Mouse (Mus musculus) CH12.LX (cell line): Measurements from ENCODE around the gene AA986860. TPM values are rescaled to one million over a fixed set of nuclear protein-coding genes. Genes with fewer than 3 reads are reported as not detected.

ENCODE experiments used
- DNase-seq: peaks from one replicate; pipeline ENCODE4 v3.0.0-alpha.2; 2013; ENCODE audit errors: extremely low read depth
- H3K27ac ChIP-seq: 2 replicates; pipeline ENCODE4 v1.5.1; 2012; ENCODE audit warnings: low read depth, mild to moderate bottlenecking, control low read depth, moderate library complexity; ENCODE audit not compliant: insufficient read depth
- H3K27me3 ChIP-seq: replicated peaks from 2 replicates; pipeline ENCODE3; 2012; ENCODE audit warnings: inconsistent platforms
- H3K36me3 ChIP-seq, 2 experiments: replicated peaks in 1 of 2; 2 replicates each; pipeline versions ENCODE3 to v1.6.1; 2012; ENCODE audit warnings: inconsistent platforms in 1 of 2, low read length in 1 of 2, mild to moderate bottlenecking in 1 of 2, mixed read lengths in 1 of 2, moderate library complexity in 1 of 2; ENCODE audit not compliant: control insufficient read depth in 1 of 2, insufficient read depth in 1 of 2
- H3K4me1 ChIP-seq, 2 experiments: 2 replicates each; pipeline ENCODE4 v1.6.1; 2012; ENCODE audit warnings: inconsistent platforms in 1 of 2, moderate library complexity in 1 of 2; ENCODE audit not compliant: insufficient read depth in 2 of 2, control insufficient read depth in 1 of 2
- H3K4me2 ChIP-seq: 2 replicates; pipeline ENCODE4 v1.6.1; 2012; ENCODE audit warnings: low read depth, mild to moderate bottlenecking, control low read depth; ENCODE audit not compliant: poor library complexity, insufficient read depth, severe bottlenecking
- H3K4me3 ChIP-seq, 3 experiments: fragments of 150-350 bp in 1 of 3; sonication (generic) in 1 of 3; replicated peaks in 1 of 3; 2 replicates each; pipeline versions ENCODE3 to v1.5.1; 2011 to 2012; ENCODE audit warnings: low read depth in 2 of 3, low read length in 2 of 3, mild to moderate bottlenecking in 2 of 3, moderate library complexity in 2 of 3, control low read depth in 1 of 3, improper control_type of control experiment in 1 of 3, inconsistent platforms in 1 of 3, mixed read lengths in 1 of 3; ENCODE audit not compliant: poor library complexity in 1 of 3
- H3K79me2 ChIP-seq: replicated peaks from 2 replicates; pipeline ENCODE4 v1.6.1; 2012; ENCODE audit warnings: mild to moderate bottlenecking, moderate library complexity; ENCODE audit not compliant: control insufficient read depth, poor library complexity, insufficient read depth, severe bottlenecking; ENCODE audit errors: extremely low read depth
- H3K9ac ChIP-seq: 2 replicates; pipeline ENCODE4 v1.6.1; 2012; ENCODE audit warnings: low read depth, mild to moderate bottlenecking, control low read depth, moderate library complexity; ENCODE audit not compliant: insufficient read depth
- H3K9me3 ChIP-seq: replicated peaks from 2 replicates; pipeline ENCODE3; 2012; ENCODE audit warnings: low read length, inconsistent platforms, mixed read lengths
- E2F4 ChIP-seq: IDR thresholded peaks from 2 replicates; pipeline ENCODE4 v1.6.1; 2011; ENCODE audit warnings: low read depth, low read length, improper control_type of control experiment; ENCODE audit not compliant: insufficient replicate concordance
- JUN ChIP-seq: IDR thresholded peaks from 2 replicates; pipeline ENCODE4 v1.6.1; 2011; ENCODE audit warnings: low read depth, mild to moderate bottlenecking, low read length, improper control_type of control experiment, moderate library complexity; ENCODE audit not compliant: insufficient read depth
- MAX ChIP-seq: IDR thresholded peaks from 2 replicates; pipeline ENCODE4 v1.6.1; 2011; ENCODE audit warnings: low read length, improper control_type of control experiment
- MXI1 ChIP-seq: IDR thresholded peaks from 2 replicates; pipeline ENCODE4 v1.6.1; 2011; ENCODE audit warnings: mild to moderate bottlenecking, low read depth, low read length, improper control_type of control experiment
- NELFE ChIP-seq: IDR thresholded peaks from 2 replicates; pipeline ENCODE4 v1.6.1; 2011; ENCODE audit warnings: low read depth, low read length, improper control_type of control experiment
- NRF1 ChIP-seq: IDR thresholded peaks from 2 replicates; pipeline ENCODE4 v1.6.1; 2014; ENCODE audit warnings: low read depth, mild to moderate bottlenecking, inconsistent platforms, low read length, improper control_type of control experiment, moderate library complexity
- SIN3A ChIP-seq: IDR thresholded peaks from 2 replicates; pipeline ENCODE4 v1.6.1; 2012; ENCODE audit warnings: low read length, improper control_type of control experiment, inconsistent platforms
- TCF12 ChIP-seq: IDR thresholded peaks from 2 replicates; pipeline ENCODE4 v1.6.1; 2014; ENCODE audit warnings: low read depth, mild to moderate bottlenecking, inconsistent platforms, low read length, improper control_type of control experiment
- USF1 ChIP-seq: IDR thresholded peaks from 2 replicates; pipeline ENCODE4 v1.6.1; 2014; ENCODE audit warnings: low read depth, mild to moderate bottlenecking, inconsistent platforms, low read length, improper control_type of control experiment
- ZMIZ1 ChIP-seq: IDR thresholded peaks from 2 replicates; pipeline ENCODE4 v1.6.1; 2012; ENCODE audit warnings: low read depth, mild to moderate bottlenecking, inconsistent platforms, low read length, improper control_type of control experiment
- dilution Hi-C: fragments of 300-500 bp; cut with MboI; formaldehyde crosslinking; loops from 2 replicates; pipeline ENCODE4 v1.14.3; 2020; ENCODE audit warnings: low sequenced_read_pairs; ENCODE audit not compliant: extremely low pct_unique_long_range_greater_than_20kb, extremely low pct_ligation_motif_present
- in situ Hi-C: fragments of 300-500 bp; cut with MboI; formaldehyde crosslinking; loops from 3 replicates; pipeline ENCODE4 v1.14.3; 2019; ENCODE audit warnings: low sequenced_read_pairs, low pct_ligation_motif_present, low pct_unique_long_range_greater_than_20kb, mixed read lengths
- polyA plus RNA-seq: library from polyadenylated mRNA; unstranded; fragments of >175 nt; gene quantifications from 2 replicates; pipeline ENCODE4 v1.2.1, GENCODE M21; 2012; ENCODE audit warnings: low read depth; ENCODE audit not compliant: insufficient read length
- total RNA-seq, 2 experiments: library from RNA; depleted of rRNA; stranded (reverse); fragments of 300-350 nt in 1 of 2; fragments of >200 nt in 1 of 2; gene quantifications; 2 replicates each; pipeline ENCODE4 v1.2.3; 2012 to 2014

The AA986860 gene
- total and polyA plus RNA-seq, 3 experiments, result 0.25 to 0.61 (median 0.28) TPM

DNA sequence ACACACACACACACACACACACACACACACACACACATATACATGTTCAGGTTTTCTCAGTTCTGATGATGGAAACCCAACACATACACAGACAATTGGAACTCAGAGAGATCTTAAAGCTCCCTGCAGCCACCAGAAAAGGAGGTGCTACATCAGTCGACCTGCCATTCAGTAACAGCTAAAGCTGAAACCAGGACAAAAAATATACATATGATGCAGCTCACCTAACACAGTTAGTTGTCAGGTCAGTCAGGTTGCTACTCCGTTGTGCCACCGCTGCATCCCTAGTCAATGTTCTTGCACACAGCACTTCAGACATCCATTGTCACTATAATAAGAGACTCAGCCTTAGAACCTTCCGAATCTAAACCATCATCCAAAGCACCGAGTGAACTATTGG, 13.2 kb downstream of the AA986860 start:
- Histone ChIP-seq H3K4me1 (peaks cover 5 to 19% of the 10 kb centered on the region in 2 experiments; a peak in 3 of 4 replicates), H3K9me3 (no peaks in the 10 kb centered on the region), H3K4me2 (no peak overlapping the region), H3K36me3 (no peaks in the 10 kb centered on the region), H3K27ac (no peak overlapping the region), H3K4me3 (no peak overlapping the region), H3K9ac (no peak overlapping the region), H3K79me2 (no peaks in the 10 kb centered on the region), H3K27me3 (no peaks in the 10 kb centered on the region)
- DNase-seq, result no peak
- dilution Hi-C loops, result no loop called here
- in situ Hi-C loops, result no loop called here
- TF ChIP-seq MXI1 (no peak), ZMIZ1 (no peak), E2F4 (no peak), TCF12 (no peak), NELFE (no peak), USF1 (no peak)

DNA sequence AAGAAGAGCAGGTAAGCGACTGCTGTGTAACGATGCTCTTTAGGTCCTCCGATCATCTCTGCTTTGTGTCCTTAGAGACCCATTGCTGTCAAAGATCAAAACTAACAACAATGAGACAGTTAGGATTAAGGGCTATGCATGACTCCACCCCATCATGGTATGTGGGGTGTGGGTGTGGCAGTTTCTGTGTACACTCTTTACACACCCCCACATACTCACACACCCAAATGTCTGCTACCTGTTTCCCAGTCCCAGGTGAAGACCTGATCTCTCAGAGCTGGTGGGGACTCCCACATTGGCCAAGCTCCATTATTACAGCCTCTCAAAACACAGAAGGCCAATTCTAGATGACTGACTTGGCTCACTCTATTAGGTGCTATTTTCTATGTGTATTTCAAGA, 13.8 kb downstream of the AA986860 start:
- H3K9ac ChIP-seq, result no peak overlapping the region
- dilution Hi-C loops (no loop called here), in situ Hi-C loops (no loop called here)
- H3K27me3 ChIP-seq, result no peaks in the 10 kb centered on the region
- TF ChIP-seq MXI1 (no peak), SIN3A (no peak), MAX (no peak)
- H3K27ac ChIP-seq, result no peak overlapping the region
- no peaks in the 10 kb centered on the region for H3K36me3 ChIP-seq
- H3K4me1 ChIP-seq, result peaks cover 3 to 13% of the 10 kb centered on the region in 2 experiments; a peak in 3 of 4 replicates
- DNase-seq, result no peak
- H3K9me3 ChIP-seq, result no peaks in the 10 kb centered on the region
- no peak overlapping the region for H3K4me3 ChIP-seq
- no peaks in the 10 kb centered on the region for H3K79me2 ChIP-seq
- no peak overlapping the region for H3K4me2 ChIP-seq

DNA sequence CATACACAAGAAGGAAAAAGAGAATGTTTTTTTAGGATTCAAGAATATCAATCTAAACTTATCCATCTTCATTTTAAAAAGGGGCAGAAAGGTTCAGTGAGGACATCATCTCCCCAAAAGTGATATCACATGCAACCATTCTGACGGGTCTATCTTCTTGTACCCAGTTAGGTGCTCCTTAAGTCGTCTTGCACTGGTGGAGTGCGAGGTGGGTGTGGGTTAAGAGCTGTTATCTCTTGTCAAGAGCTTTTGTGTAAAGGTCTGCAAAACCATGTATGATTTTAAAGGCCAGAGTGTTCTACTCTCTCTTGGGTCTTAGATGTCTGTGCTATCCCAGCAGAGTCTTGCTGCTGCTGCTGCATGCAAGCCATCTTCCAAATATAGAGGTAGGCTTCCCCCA, 15.0 kb downstream of the AA986860 start:
- no peaks in the 10 kb centered on the region for H3K36me3 ChIP-seq
- TF ChIP-seq NRF1 (no peak), MAX (no peak), JUN (no peak)
- TF ChIP-seq, all 38 proteins: peak for 0
- Histone ChIP-seq H3K4me1 (peaks cover 0 to under 1% of the 10 kb centered on the region in 2 experiments; a peak in 2 of 4 replicates), H3K9ac (no peak overlapping the region), H3K4me2 (no peak overlapping the region), H3K9me3 (no peaks in the 10 kb centered on the region), H3K27me3 (no peaks in the 10 kb centered on the region), H3K27ac (no peak overlapping the region), H3K79me2 (no peaks in the 10 kb centered on the region), H3K4me3 (no peak overlapping the region)
- DNase-seq, result no peak
- in situ Hi-C loops (no loop called here), dilution Hi-C loops (no loop called here)
